Mouse (Mus musculus) stomach, postnatal 0 days (tissue): ENCODE results near the gene Krt7.

Experiments
- CTCF ChIP-seq: IDR thresholded peaks from 2 replicates; pipeline ENCODE4 v1.5.1; 2016; ENCODE audit warnings: antibody characterized with exemption, low read depth, mild to moderate bottlenecking, moderate library complexity
- EP300 ChIP-seq: optimal IDR thresholded peaks from 2 replicates; pipeline ENCODE3; 2016; ENCODE audit warnings: antibody characterized with exemption

DNA sequence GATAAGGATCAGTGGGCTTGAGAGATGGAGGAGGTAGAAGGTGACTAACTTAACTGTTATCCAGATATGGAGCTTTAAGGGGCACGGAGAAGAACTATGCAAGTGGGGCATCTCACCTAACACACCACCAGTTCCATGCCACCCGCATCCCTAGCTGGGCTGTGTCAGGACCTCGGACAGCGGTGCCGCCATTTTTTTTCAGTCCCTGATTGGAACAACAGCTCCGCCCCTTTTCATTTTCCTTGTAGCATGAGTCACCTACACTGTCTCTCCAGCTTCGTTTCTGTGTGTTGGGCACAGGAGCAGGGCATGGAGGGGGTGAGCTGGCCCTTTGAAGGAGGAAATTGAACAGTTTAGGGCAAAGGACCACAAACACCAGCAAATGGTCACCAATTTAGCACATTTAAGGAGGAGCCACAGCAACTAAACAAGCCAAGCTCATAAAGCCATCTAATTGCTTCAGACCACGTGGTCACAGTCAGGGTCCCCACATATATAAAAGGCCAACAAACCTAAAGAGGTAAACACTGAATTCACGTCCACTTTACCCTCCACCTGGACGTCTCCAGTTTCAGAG is 62.2 kb downstream of the Krt7 start, which contains the start of gene Krt86:
- no peak for TF ChIP-seq CTCF
- no peak for TF ChIP-seq EP300
